Mouse (Mus musculus) granulocyte monocyte progenitor cell, adult 5-6 weeks (primary cell): ENCODE measurements around the gene Lrrc7. TPM values are rescaled to one million over a fixed set of nuclear protein-coding genes. Genes with fewer than 3 reads are reported as not detected.

Experiments used
- ATAC-seq: replicated peaks from 2 replicates; pipeline ENCODE4 v1.8.0; 2016; ENCODE audit warnings: mild to moderate bottlenecking, moderate TSS enrichment, inconsistent platforms; ENCODE audit not compliant: poor library complexity, severe bottlenecking
- total RNA-seq, 2 experiments: library from RNA; stranded (forward) in 1 of 2; stranded (reverse) in 1 of 2; fragments of 200-712, 200-1000 nt in 1 of 2; fragments of >200 nt in 1 of 2; fragmentation: Nextera tagmentation in 1 of 2; gene quantifications; 2 replicates each; pipeline ENCODE4 v1.2.3; 2014 to 2017

Lrrc7 gene
- total RNA-seq, 2 experiments from 2014 or later = not detected

GRCm38 (mm10) chr3:158369169-158369568 is 192.9 kb downstream of the Lrrc7 start:
- no peak for ATAC-seq

DNA sequence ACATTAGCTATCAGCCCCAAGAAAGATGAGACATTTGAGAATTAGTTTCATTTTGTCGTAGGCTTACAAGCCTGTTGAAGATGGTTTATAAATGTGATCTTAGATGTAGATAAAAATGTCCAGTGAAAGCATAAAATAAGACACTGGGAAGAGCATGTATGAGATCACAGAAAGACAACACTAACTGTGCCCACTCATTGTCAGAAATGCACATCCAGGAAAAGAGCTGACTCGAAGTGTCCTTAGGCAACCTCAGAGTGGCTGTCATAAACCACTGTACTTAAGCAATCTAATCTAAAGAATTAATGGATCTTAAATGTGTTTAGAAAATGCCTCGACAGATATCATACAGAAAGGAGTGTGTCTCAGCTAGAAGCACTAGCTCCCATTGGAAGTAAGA is 196.2 kb downstream of the Lrrc7 start:
- ATAC-seq = no peak

- ATAC-seq = no peak
These were observed 199.9 kb downstream of the Lrrc7 start for GRCm38 (mm10) chr3:158362091-158362490.

GRCm38 (mm10) chr3:158356706-158357105 is 205.3 kb downstream of the Lrrc7 start:
- ATAC-seq = no peak

DNA sequence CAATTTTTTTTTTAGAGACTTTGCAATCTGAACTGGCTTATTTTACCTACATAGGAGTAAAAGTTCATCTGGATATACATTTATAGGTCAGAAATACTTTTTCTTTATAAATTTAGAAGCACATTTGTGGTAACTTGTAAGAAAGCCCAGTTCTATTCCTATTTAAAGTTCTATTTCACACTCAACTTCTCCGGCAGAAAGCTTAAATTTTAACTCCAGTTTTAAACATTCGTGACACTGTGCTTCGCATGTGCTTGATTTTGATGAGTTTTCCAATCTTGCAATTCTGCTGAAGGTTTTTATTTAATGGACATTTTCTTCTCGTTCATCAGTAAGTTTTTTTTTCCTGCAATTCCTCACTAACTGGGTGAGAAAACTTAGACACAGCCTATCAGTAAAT is 205.8 kb downstream of the Lrrc7 start:
- ATAC-seq = no peak

GRCm38 (mm10) chr3:158340808-158341207 is 221.2 kb downstream of the Lrrc7 start:
- no peak for ATAC-seq

DNA sequence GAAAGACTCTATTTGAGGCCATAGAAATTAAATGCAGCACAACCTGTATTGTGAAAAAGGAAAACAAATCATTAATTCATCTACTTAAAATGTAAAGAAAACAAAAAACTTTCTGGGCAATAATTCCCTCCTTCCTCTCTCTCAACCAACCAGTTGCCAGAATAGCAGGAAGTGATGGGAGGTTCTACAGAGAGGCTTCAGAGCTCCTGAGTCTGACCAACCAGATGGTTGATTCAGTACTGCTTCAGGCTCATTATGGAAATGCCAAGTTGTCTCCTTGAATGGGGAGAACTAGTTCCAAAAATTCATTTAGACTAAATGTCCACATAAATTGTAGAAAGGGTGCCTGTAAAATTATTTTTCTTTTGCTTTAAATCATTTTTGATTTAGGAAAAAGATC is 231.9 kb downstream of the Lrrc7 start:
- no peak for ATAC-seq

- no peak for ATAC-seq
These were observed 251.6 kb downstream of the Lrrc7 start for GRCm38 (mm10) chr3:158310391-158310790.

DNA sequence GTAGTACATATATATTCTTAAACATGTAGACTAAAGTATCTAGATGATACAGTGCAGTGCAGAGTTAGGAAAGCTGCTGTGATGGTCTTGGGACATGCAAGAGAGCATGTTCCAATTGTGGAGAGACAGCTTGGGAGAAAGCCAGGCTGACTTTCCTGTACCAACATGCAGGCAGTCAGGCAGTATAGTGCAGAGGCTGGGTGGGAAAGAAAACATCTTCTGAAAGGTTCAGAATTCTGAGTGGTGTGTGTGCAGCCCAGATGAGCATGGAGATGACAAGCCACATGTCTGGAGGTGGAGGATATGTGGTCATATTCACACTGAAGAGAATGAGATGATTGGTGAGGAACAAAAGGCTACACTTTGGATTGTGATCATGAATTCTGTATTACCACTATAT is 254.6 kb downstream of the Lrrc7 start:
- ATAC-seq = no peak

GRCm38 (mm10) chr3:158298732-158299131 is 263.3 kb downstream of the Lrrc7 start:
- no peak for ATAC-seq

GRCm38 (mm10) chr3:158295041-158295440 is 267.0 kb downstream of the Lrrc7 start:
- no peak for ATAC-seq

DNA sequence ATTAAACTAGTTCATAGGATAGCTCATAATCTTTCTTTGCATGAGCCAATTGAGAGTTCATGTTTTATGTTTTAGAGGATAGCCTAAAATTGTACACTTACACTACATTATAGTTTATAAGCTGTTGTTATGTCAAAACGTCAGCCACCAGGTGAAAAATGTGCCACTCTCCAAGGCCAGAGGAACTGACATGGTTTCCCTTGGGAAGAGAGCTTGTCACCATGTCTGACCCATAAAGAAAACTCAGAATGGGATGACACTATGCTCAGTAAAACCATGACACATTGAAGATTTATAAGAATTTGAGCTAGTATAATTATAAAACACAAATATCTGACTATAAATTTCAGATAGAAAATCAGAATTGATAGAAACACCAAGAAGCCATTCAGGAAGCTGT is 277.6 kb downstream of the Lrrc7 start:
- no peak for ATAC-seq

DNA sequence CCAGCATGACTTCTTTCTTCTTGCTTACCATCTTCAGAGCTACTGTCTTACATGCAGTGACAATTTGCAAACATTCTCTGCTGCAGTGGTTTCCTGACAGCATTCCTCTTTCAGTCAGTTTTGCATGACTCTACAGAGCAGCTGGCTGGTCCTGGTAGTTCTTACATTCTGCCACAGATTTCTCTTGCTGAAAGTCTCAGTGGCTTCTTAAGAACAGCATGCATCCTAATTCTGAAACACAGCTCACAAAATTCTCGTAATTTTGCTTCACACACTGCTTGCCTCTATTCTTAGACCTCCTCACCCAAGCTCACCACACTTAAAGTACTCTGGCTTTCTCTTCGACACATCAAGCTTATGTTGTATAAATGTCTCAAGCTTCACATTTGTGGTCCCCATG is 283.4 kb downstream of the Lrrc7 start:
- no peak for ATAC-seq

DNA sequence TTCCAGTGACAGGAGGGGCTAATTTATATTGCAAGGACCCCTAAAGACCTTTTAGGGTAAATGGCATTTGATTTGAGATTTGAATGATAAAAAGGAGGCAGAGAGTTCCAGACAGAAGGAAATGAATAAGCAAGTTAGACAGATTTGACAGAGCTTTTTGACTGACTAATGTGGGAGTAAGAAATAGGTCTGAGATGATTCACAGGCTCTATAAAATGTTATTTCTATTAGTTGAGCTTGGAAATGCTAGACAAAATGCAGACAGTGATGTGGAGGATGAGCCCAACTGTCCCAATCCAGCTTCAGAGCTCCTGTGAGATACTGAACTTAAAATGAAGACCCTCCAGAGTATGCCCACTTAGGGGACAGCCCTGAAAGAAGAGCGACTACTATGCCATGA is 289.3 kb downstream of the Lrrc7 start:
- ATAC-seq = no peak

DNA sequence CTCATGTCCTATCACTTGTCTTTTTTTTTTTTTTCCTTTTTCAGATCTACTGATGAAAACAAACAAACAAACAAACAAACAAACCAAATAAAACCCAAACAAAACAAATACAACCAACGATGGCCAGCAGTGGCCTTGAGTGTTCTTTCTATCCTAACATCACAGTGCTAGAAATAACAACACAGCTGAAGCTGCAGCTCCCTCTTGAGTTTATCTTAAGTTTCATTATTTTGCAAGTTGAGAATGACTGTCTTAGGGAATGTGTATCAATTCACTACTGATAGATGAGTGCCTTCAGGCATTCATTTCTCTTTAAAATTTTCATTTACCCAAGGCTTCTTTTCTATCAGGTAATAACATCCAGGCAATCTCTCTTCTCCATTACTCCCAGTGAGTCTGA is 291.1 kb downstream of the Lrrc7 start:
- no peak for ATAC-seq

GRCm38 (mm10) chr3:158252576-158252975 is 309.4 kb downstream of the Lrrc7 start:
- no peak for ATAC-seq

DNA sequence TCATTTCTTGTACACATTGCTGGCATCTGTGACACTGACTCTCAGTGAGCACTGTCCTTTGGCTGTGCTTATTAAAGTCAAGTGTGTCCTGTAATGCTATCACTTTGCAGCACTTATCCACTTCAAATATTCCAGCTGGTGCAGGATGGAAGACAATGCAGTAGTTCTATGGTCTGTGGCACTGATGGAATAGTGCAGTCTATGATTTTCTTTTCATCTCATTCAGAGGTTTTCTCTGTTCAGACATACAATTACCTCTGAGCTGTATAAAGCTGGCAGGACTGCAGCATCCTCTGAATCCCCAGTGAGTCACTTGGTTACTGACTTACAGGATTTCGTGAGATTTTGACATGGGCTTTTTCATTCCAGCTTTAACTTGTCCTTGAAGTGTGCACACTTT is 314.3 kb downstream of the Lrrc7 start:
- no peak for ATAC-seq

GRCm38 (mm10) chr3:158210657-158211056 is 351.4 kb downstream of the Lrrc7 start:
- ATAC-seq = no peak

DNA sequence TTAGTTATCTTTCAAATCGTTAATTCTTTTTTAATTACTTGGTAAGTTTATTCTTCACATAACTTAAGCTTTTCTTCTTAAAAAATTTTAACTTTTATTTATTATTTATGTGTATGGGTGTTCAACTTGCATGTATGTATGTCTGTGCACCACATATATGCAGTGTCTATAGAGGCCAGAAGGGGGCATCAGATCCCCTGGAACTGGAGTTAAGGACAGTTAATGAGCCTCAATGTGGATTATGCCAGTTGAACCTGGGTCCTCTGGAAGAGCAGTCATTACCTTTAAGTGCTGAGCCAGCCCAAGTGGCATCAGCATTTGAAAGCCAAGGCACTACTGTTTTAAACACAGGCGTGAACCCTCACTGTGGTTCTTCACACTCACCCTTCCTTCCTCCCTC is 352.0 kb downstream of the Lrrc7 start:
- no peak for ATAC-seq

- no peak for ATAC-seq
These were observed 354.2 kb downstream of the Lrrc7 start for GRCm38 (mm10) chr3:158207840-158208239.

DNA sequence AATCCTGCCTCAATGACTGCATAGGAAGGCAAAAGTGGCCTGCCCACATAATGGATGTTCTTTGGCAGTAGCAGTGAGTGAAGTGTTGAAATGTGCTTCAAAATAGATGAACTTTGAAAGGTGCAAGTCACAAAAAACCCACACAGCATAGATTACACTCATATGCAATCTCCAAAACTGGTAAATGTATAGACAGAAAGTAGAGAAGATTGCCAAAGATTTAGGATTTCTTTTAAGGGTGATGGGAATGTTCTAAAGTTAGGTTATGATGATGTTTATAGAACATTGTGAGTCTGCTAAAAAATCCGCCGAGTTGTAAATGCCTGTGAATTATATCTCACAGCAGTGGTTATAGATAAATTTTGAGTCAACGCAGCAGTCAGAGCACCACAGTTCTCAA is 359.2 kb downstream of the Lrrc7 start:
- ATAC-seq = no peak

GRCm38 (mm10) chr3:158195426-158195825 is 366.6 kb downstream of the Lrrc7 start:
- ATAC-seq = peak; percentile 56

GRCm38 (mm10) chr3:158193229-158193628 is 368.8 kb downstream of the Lrrc7 start:
- no peak for ATAC-seq
